Mouse (Mus musculus) midbrain, embryonic 11.5 days (tissue): Measurements from ENCODE around the gene Sergef. TPM values are rescaled to one million over a fixed set of nuclear protein-coding genes. Genes with fewer than 3 reads are reported as not detected.

Source experiments
- ATAC-seq: fragments of 200-750 bp; cut with Nextera tagmentation; 2 replicates; pipeline ENCODE4 v1.8.0; 2017; ENCODE audit warnings: moderate TSS enrichment, moderate library complexity; ENCODE audit not compliant: low FRiP score
- DNase-seq: peaks from one replicate; pipeline ENCODE4 v3.0.0; 2015; ENCODE audit warnings: low spot score; ENCODE audit errors: missing footprints
- H3K27ac ChIP-seq: fragments of 300-500 bp; sonication (generic); 2 replicates; pipeline ENCODE4 v1.5.1; 2014; ENCODE audit warnings: low read depth, low read length
- H3K27me3 ChIP-seq: fragments of 300-500 bp; sonication (generic); 2 replicates; pipeline ENCODE4 v1.6.1; 2014; ENCODE audit warnings: mild to moderate bottlenecking, low read length, moderate library complexity, mixed read lengths; ENCODE audit not compliant: control insufficient read depth, insufficient read depth
- H3K36me3 ChIP-seq: fragments of 300-500 bp; sonication (generic); 2 replicates; pipeline ENCODE4 v1.6.1; 2014; ENCODE audit warnings: mild to moderate bottlenecking, low read length, moderate library complexity, mixed read lengths; ENCODE audit not compliant: control insufficient read depth, insufficient read depth
- H3K4me1 ChIP-seq: fragments of 300-500 bp; sonication (generic); 2 replicates; pipeline ENCODE4 v1.6.1; 2014; ENCODE audit warnings: low read length; ENCODE audit not compliant: control insufficient read depth, insufficient read depth
- H3K4me2 ChIP-seq: fragments of 300-500 bp; sonication (generic); 2 replicates; pipeline ENCODE4 v1.6.1; 2014; ENCODE audit warnings: mild to moderate bottlenecking, moderate library complexity
- H3K4me3 ChIP-seq: fragments of 300-500 bp; sonication (generic); 2 replicates; pipeline ENCODE4 v1.5.1; 2014; ENCODE audit warnings: low read depth, low read length
- H3K9ac ChIP-seq: fragments of 300-500 bp; sonication (generic); 2 replicates; pipeline ENCODE4 v1.6.1; 2014; ENCODE audit warnings: low read length
- H3K9me3 ChIP-seq: fragments of 300-500 bp; sonication (generic); 2 replicates; pipeline ENCODE4 v1.6.1; 2016; ENCODE audit warnings: low read length; ENCODE audit not compliant: control insufficient read depth
- WGBS: fragments of 180-500 bp; shearing (Covaris S2); extraction: QIAGEN DNeasy Blood & Tissue Kit; methylation state at CpG from one replicate; pipeline ENCODE4 v1.1.7; 2014; 5-methylcytosine and 5-hydroxymethylcytosine counted together
- polyA plus RNA-seq: library from polyadenylated mRNA; unstranded; fragments of >200 nt; fragmentation: Nextera tagmentation; extraction: Ambion mirVana; gene quantifications from 2 replicates; pipeline ENCODE4 v1.2.1, GENCODE M21; 2014

The Sergef gene
- polyA plus RNA-seq, 1 experiment from 2014 or later = 15.7 TPM

DNA sequence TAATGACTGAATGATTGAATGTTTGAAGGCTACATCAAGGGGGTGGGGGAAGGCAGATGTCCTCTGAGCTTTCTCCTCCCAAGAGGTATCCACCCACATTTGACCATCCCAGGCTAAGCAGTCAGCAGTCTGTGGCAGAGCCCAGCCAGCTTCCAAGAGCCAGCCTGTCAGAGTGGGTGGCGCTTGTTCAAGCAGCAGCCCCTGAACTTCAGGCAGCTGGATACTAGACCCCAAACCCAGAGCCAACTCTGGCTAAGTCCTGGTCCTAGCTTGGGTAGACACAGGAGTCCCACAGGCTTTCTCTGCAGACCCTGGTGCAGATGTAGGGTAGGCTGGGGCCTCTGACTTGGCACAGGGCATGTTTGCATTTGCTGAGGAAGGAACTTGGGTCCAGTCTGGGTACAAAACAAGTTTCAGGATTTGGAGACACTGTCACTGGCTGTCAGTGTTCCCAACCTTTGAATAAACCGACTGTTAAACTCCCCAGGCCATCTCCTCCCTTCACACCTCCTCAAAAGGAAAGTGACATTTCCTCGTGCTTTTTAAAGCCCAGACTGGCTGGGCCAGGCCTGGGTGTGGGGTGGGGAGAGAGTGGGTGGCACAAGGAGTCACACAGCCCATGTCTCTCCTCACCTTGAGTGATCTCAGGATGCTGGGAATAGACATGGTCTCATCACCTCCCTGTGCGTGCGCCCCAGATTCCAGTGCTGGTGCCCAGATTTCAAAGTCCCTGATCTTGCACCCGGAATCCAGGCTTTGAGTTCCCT is 225.5 kb downstream of the Sergef start:
- no peaks in the 10 kb centered on the region for H3K36me3 ChIP-seq
- no peak overlapping the region for H3K4me3 ChIP-seq
- H3K4me1 ChIP-seq = no peaks in the 10 kb centered on the region
- H3K9ac ChIP-seq = no peak overlapping the region
- H3K27me3 ChIP-seq = no peaks in the 10 kb centered on the region
- 81% methylated on average over 6 of the region's 6 CpGs for WGBS
- no peak overlapping the region for H3K4me2 ChIP-seq
- DNase-seq = no peak
- ATAC-seq = no peak
- H3K9me3 ChIP-seq = no peaks in the 10 kb centered on the region
- no peak overlapping the region for H3K27ac ChIP-seq

GRCm38 (mm10) chr7:46412823-46413222 is 226.8 kb downstream of the Sergef start:
- Histone ChIP-seq H3K4me2 (no peak overlapping the region), H3K4me3 (no peak overlapping the region), H3K27ac (no peak overlapping the region), H3K9ac (no peak overlapping the region), H3K9me3 (no peaks in the 10 kb centered on the region), H3K27me3 (no peaks in the 10 kb centered on the region), H3K4me1 (no peaks in the 10 kb centered on the region), H3K36me3 (no peaks in the 10 kb centered on the region)
- WGBS = 87% methylated on average over 5 of the region's 5 CpGs
- ATAC-seq (no peak), DNase-seq (no peak)

- Histone ChIP-seq H3K4me2 (no peak overlapping the region), H3K36me3 (no peaks in the 10 kb centered on the region)
- WGBS = 90% methylated on average over 6 of the region's 6 CpGs
Measured at GRCm38 (mm10) chr7:46410727-46411126, 228.9 kb downstream of the Sergef start.

GRCm38 (mm10) chr7:46409204-46409789 is 230.3 kb downstream of the Sergef start:
- Histone ChIP-seq H3K4me1 (no peaks in the 10 kb centered on the region), H3K27me3 (no peaks in the 10 kb centered on the region), H3K9me3 (no peaks in the 10 kb centered on the region), H3K27ac (no peak overlapping the region), H3K36me3 (no peaks in the 10 kb centered on the region), H3K4me3 (no peak overlapping the region), H3K4me2 (no peak overlapping the region), H3K9ac (no peak overlapping the region)
- WGBS = 44% methylated on average over 12 of the region's 12 CpGs
- DNase-seq (no peak), ATAC-seq (no peak)

More at GRCm38 (mm10) chr7:46410727-46411126, 228.9 kb downstream of the Sergef start:
- Histone ChIP-seq H3K4me3 (no peak overlapping the region), H3K9me3 (no peaks in the 10 kb centered on the region), H3K27me3 (no peaks in the 10 kb centered on the region), H3K27ac (no peak overlapping the region), H3K4me1 (no peaks in the 10 kb centered on the region), H3K9ac (no peak overlapping the region)
- DNase-seq (no peak), ATAC-seq (no peak)

- Histone ChIP-seq H3K27me3 (no peaks in the 10 kb centered on the region), H3K27ac (no peak overlapping the region), H3K9me3 (no peaks in the 10 kb centered on the region), H3K4me1 (no peaks in the 10 kb centered on the region), H3K9ac (no peak overlapping the region), H3K4me3 (no peak overlapping the region), H3K36me3 (no peaks in the 10 kb centered on the region), H3K4me2 (no peak overlapping the region)
- DNase-seq (no peak), ATAC-seq (no peak)
- WGBS = 90% methylated on average over 9 of the region's 9 CpGs
Measured at GRCm38 (mm10) chr7:46408606-46409005, 231.0 kb downstream of the Sergef start.

DNA sequence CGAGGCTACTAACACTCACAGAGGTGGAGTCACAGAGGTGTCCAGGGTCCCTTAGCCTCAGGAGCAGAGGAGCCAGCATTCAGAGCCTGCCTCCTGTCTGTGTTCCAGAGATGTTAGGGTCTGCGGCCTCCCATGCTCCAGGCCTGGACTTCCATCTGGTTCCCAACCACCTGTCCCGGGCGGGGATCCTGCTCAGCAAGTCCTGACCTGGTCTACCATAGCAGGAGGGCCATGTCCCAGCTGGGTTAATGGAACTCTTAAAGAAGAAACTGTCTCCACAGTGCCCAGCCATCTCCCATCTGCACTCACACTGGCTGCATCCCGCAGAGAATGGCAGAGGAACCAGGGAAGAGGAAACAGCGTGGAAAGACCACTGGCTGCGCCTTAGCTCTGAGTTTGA is 234.9 kb downstream of the Sergef start:
- Histone ChIP-seq H3K27ac (no peak overlapping the region), H3K9ac (no peak overlapping the region), H3K27me3 (peaks cover under 1% of the 10 kb centered on the region), H3K4me2 (no peak overlapping the region), H3K9me3 (no peaks in the 10 kb centered on the region), H3K4me1 (no peaks in the 10 kb centered on the region), H3K4me3 (no peak overlapping the region), H3K36me3 (no peaks in the 10 kb centered on the region)
- no peak for DNase-seq
- WGBS = 90% methylated on average over 7 of the region's 7 CpGs
- no peak for ATAC-seq

DNA sequence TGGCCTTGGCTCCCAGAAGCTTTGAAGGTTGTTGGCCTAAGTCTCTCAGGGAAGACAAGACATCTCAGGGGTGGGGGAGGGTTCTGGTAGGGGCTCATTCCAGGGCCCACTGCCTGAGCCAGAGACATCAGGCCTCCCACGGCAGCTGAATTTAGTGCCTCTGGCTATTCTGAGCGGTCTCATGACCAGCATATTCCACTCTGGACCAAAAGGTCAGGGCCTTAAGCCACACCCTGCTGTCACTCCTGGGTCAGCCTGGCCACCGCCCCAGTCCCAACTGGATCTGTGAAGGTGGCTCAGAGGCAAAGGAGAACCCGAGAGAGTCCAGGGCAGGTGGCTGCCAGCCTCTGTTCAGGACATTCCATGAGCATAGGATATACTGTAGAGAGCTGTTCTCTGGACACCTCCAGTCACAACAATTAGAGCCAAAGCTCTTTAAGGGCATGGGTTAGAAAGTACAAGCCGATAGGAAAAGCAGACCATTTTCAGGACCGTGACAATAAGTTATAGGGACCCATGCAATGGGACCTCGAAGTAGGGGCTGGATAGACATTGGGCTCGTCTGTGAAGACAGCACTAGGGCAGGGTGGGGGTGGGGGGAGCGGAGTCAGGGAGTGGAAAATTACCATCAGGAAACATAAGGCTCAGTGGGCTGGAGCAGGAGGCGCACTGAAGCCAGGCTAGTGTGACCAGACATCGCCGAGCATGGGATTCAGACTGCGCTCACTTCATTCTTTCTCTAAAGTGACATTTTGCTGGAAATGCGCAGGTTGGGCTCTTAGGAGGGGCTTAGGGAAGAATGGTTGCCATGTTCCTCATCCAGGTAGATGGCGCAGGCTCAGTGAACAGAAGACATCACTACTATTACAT is 235.8 kb downstream of the Sergef start:
- Histone ChIP-seq H3K4me2 (no peak overlapping the region), H3K36me3 (no peaks in the 10 kb centered on the region), H3K9me3 (no peaks in the 10 kb centered on the region), H3K9ac (no peak overlapping the region), H3K4me1 (no peaks in the 10 kb centered on the region), H3K4me3 (no peak overlapping the region), H3K27ac (no peak overlapping the region), H3K27me3 (peaks cover 9% of the 10 kb centered on the region)
- 80% methylated on average over 15 of the region's 15 CpGs for whole genome bisulfite sequencing
- ATAC-seq (no peak), DNase-seq (no peak)

- Histone ChIP-seq H3K27ac (no peak overlapping the region), H3K9ac (no peak overlapping the region), H3K9me3 (no peaks in the 10 kb centered on the region), H3K4me1 (peaks cover 4% of the 10 kb centered on the region; the same call in 1 of the 2 replicates), H3K4me2 (no peak overlapping the region), H3K4me3 (no peak overlapping the region), H3K27me3 (peaks cover 29% of the 10 kb centered on the region), H3K36me3 (no peaks in the 10 kb centered on the region)
- ATAC-seq (no peak), DNase-seq (no peak)
- WGBS = 77% methylated on average over 3 of the region's 3 CpGs
Measured at GRCm38 (mm10) chr7:46401371-46402180, 238.0 kb downstream of the Sergef start.
